Mouse (Mus musculus) MN1 (cell line): ENCODE measurements at regions not wholly inside any gene's neighbourhood (a gene's known extent, or its start where the extent isn't known, plus 50 kb on each side); places are given as distances from the start of the nearest gene placed in this dataset.
"Not testable (repeated sequence)": the region's sequence is repeated elsewhere in the genome, so short reads cannot be mapped to it uniquely, and the experiment has no call there.

Experiments used
- DNase-seq: peaks from one replicate; pipeline ENCODE4 v3.0.0-alpha.2; 2016; ENCODE audit warnings: low spot score

- DNase-seq = no peak
Measured at GRCm38 (mm10) chr13:45130516-45131249, 52.2 kb downstream of the Gm9817 start.

GRCm38 (mm10) chr13:45140616-45141015, 62.1 kb downstream of the Gm9817 start:
- no peak for DNase-seq

DNA sequence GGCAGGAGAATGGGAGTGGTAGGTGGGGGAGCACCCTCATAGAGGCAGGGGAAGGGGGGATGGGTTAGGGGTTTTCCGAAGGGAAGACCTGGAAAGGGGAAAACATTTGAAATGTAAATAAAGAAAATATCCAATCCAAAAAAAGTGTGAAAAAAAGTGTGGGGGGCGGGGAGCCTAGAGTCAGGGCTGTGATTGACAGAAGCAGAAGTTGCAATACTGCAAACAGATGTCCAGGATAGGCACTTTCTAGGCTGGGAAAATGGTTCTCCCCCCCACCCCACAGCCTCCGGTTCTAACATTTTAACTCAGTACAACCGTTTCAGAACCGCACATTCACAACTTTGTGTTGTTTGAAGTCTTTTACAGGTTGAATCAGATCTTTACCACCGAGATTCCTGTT, 66.6 kb downstream of the Gm9817 start:
- no peak for DNase-seq

GRCm38 (mm10) chr13:45156223-45156622, 77.7 kb downstream of the Gm9817 start:
- no peak for DNase-seq

GRCm38 (mm10) chr13:45156982-45157381, 78.5 kb downstream of the Gm9817 start:
- DNase-seq = no peak

- DNase-seq = no peak
Measured at GRCm38 (mm10) chr13:45160281-45160680, 81.8 kb downstream of the Gm9817 start.

DNA sequence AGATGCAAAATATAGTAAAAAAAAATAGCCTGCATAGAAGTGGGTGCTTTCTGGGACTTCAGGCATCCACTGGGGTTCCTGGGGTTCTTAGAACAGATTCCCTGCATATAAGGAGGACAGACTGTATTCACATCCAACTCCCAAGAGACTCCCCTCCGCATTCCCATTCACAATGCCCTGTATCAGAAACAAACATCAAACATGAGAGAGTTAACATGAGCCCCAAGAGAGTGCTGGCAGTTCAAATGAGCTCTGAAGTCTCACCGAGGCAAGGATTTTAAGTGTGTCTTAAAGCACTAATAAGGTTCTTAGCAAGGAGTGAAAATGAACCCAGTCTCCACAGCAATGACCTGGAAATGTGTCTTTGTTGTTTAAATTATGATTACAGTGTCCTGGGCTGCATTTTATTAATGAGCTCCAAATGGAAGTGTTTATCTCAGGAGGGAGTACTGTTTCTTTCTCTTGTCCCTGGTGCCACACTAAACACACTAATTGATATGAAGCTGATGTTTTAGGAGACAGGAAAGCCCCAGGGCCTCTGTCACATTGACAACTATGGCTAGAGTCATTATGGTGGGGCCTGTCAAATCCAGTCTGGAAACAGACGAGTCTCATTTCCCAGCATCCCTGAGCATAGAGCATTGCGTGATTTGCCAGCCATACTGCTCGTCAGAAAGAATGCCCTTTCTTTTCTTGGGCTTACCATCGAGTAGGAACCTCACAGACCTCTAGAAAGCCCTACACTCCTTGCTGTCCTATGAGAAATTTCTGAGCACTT, 85.7 kb downstream of the Gm9817 start:
- DNase-seq = peak; percentile 6

GRCm38 (mm10) chr13:45165159-45165558, 86.7 kb downstream of the Gm9817 start:
- DNase-seq = no peak

DNA sequence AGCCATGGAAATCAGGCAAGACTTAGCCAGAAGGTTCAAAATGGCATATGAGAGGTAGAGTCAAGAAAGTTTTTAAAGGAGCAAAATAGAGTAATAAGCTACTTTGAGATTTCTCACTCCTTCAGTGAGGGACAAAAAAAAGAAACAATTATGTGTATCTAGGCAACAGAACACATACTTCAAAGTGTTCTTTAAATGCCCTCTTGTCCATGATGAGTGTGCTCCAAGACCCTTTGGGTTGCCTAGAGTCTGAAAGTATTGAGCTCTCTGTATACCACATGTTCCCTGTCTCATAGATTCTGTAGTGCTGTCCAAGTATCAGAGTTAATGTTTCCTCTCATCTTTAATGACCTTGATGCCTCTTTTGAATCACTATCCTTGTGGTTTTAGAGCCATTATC, 91.2 kb downstream of the Gm9817 start:
- DNase-seq = no peak

DNA sequence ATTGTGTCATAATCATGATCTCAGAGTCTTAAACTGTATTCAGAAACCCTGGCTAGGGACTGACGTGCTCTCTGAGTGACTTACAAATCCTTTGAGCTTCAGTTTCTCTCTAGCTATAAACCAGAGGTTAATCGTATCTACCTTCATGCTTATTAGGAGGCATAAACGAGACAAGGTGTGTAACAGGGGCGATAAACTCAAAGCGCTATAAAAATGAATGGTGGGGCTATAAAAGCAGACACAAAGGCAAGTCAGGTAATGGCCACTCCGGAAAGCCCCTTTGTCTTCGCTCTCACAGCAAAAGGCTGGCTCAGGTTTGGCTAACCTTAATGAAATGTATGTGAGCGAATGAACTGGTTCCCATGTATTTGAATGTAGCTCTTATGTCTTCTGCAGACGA, 94.6 kb downstream of the Gm9817 start:
- no peak for DNase-seq

DNA sequence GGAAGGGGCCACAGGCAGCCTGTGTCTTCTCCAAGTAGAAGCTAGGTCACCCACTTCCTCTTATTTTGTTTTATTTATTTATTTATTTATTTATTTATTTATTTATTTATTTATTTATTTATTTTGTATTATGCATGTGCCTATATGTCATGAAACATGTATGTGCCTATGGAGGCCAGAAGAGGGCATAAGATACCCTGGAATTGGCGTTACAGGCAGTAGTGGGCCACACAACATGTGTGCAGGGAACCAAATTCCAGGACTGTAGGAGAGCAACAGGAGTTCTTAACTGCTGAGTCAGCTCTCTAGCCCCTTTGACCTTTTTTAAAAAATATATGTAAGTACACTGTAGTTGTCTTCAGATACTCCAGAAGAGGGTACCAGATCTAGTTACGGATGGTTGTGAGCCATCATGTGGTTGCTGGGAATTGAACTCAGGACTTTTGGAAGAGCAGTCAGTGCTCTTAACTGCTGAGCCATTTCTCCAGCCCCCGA, 97.3 kb downstream of the Gm9817 start:
- not testable (repeated sequence) for DNase-seq

DNA sequence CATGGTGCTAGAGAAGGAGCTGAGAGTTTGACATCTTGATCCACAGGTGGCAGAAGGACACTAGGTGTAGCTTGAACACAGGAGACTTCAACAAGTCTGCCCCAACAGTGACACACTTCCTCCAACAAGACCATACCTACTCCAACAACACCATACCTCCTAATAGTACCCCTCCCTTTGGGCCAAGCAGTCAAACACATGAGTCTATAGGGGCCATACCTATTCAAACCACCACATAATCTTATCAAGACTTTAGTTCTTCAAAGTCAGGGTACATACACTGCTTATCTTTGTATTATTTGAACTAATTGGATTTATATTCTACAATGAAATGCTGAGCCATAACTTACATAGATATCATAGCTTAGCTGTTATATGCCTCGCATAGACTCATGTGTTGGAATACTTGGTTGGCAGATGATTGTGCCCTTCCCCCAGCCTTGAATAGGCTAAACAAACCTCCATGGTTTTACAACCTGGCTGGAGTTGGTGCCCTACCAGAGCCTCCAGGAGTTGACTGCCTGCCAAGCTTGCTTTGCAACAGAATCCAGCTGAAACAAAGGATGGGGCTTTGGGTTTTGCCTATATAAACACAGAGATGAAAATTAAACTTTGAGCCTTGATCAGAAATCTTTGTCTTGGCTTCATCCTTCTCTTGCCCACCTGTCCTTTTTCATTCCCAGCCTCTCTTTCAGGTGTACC, 103.2 kb downstream of the Gm9817 start:
- DNase-seq = peak; percentile 8

GRCm38 (mm10) chr13:45189389-45189788, 110.9 kb downstream of the Gm9817 start:
- DNase-seq = no peak

GRCm38 (mm10) chr13:45190151-45190550, 111.7 kb downstream of the Gm9817 start:
- DNase-seq = no peak

GRCm38 (mm10) chr13:45192079-45192478, 113.6 kb downstream of the Gm9817 start:
- DNase-seq = no peak

DNA sequence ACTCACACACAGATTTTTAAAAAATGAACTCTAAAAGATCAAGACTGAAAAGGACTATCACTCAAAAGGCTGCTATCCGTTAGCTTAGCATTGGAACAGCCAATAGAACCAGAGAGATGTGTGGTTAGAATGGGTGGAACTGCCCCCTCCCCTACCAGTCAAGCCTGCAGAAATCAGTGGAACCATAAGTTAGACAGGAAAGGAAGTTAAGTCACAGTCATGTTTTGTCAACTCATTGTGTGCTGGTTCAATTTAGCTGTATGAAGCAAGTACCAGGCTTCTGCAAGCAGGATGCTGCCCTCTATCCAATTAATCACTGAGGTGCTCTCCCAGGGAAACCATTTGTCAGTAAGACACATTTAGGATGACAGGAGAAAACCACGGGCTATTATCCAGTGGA, 117.1 kb downstream of the Gm9817 start:
- no peak for DNase-seq

DNA sequence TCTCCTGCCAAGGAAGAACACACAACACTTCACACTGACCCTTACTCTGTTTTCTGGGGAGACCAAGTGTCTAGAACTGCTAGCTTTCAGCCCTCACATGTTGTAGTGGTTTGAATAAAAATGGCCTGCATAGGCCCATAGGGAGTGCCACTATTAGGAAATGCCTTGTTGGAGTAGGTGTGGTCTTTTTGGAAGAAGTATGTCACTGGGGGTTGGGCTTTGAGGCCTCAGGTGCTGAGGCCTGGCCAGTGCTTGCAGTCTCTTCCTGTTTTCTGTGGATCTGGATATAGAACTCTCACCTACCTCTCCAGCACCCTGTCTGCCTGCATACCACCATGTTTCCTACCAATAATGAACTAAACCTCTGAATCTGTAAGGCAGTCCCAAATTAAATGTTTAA, 117.9 kb downstream of the Gm9817 start:
- DNase-seq = no peak

- DNase-seq = no peak
Measured at GRCm38 (mm10) chr13:45200511-45201120, 122.1 kb downstream of the Gm9817 start.

- no peak for DNase-seq
Measured at GRCm38 (mm10) chr13:45204856-45205255, 126.4 kb downstream of the Gm9817 start.

- no peak for DNase-seq
Measured at GRCm38 (mm10) chr13:45208540-45209197, 130.2 kb downstream of the Gm9817 start.

DNA sequence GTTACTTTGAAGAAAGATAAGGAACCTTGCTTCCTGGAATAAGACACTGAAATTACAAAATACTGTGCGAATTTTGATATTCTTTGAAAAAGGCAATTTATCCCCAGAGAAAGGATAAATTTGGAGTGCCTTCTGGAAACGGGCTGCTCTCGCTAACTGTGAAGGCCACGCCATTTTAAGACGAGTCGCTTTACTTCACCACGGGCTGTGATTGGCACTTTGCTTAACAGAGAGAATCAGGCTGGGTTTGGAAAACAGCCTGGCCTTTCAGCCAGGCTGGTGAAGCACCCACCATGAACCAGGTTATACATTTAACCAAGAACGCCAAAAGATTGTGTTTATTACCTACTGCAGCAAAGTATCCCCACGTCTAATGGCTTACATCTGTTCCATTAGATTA, 132.7 kb downstream of the Gm9817 start:
- DNase-seq = no peak
